Comparison of ENCODE assay signal across 10 mouse cellular contexts in the genomic region with DNA sequence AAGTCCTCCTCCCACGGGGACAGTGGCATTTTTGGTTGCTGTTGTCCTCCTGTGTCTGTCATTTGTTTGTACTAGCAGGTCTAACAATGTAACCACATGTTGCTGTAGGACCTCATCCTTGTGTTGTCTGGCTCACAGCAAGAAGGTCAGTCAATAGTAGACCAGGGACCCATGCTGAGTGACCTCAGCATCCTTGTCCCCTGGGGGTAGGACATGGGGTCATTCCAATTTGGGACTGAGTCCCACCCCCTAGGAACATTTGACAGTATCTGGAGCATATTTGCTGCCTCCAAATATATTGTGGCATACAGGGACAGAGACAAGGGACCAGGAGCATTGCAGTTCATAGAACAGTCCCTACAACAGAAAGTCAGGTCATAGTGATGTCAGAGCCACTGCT. TPM values are rescaled to one million over a fixed set of nuclear protein-coding genes. Genes with fewer than 3 reads are reported as not detected.
"Had no signal": no experiment of that assay in that cellular context is flagged by ENCODE, and none has a peak within 500 bp of the region (broad histone marks: within the 10 kb centered on the region; RNA-seq: fewer than 3 reads in every experiment).

No protein-coding gene starts in this region.

- DNase-seq: forebrain, postnatal 0 days; kidney, adult 11 months; kidney, adult 2 months; kidney, adult 9 months; kidney, postnatal 14 days; kidney, postnatal 36 days; layer of hippocampus, adult 9-11 months; layer of hippocampus, postnatal 36 days; left cerebral cortex, postnatal 4 days had no signal

RNA-seq across cellular contexts. Expression of gene Myh11, which starts 41.3 kb away (rescaled TPM):
- total RNA-seq: hematopoietic stem cell, adult 5-6 weeks had no signal
